Mouse (Mus musculus) forebrain, postnatal 0 days (tissue): ENCODE measurements around the gene Smco3. TPM values are rescaled to one million over a fixed set of nuclear protein-coding genes. Genes with fewer than 3 reads are reported as not detected.

Source experiments
- ATAC-seq: fragments of 200-750 bp; cut with Nextera tagmentation; 2 replicates; pipeline ENCODE4 v1.8.0; 2017; ENCODE audit warnings: mild to moderate bottlenecking, moderate library complexity
- DNase-seq: peaks from one replicate; pipeline ENCODE4 v3.0.0-alpha.2; 2015
- H3K27ac ChIP-seq: fragments of 300-500 bp; sonication (generic); 2 replicates; pipeline ENCODE4 v1.5.1; 2014; ENCODE audit warnings: low read depth, mild to moderate bottlenecking, antibody characterized with exemption, low read length, moderate library complexity, mixed read lengths
- H3K27me3 ChIP-seq: fragments of 300-500 bp; sonication (generic); 2 replicates; pipeline ENCODE4 v1.6.1; 2014; ENCODE audit warnings: mild to moderate bottlenecking, low read length, mixed read lengths; ENCODE audit not compliant: insufficient read depth
- H3K36me3 ChIP-seq: fragments of 300-500 bp; sonication (generic); 2 replicates; pipeline ENCODE4 v1.6.1; 2014; ENCODE audit warnings: mild to moderate bottlenecking, moderate library complexity; ENCODE audit not compliant: insufficient read depth
- H3K4me1 ChIP-seq: fragments of 300-500 bp; sonication (generic); 2 replicates; pipeline ENCODE4 v1.6.1; 2014; ENCODE audit warnings: antibody characterized with exemption; ENCODE audit not compliant: insufficient read depth
- H3K4me2 ChIP-seq: fragments of 300-500 bp; sonication (generic); 2 replicates; pipeline ENCODE4 v1.6.1; 2014; ENCODE audit warnings: low read depth, mild to moderate bottlenecking, moderate library complexity
- H3K4me3 ChIP-seq: fragments of 300-500 bp; sonication (generic); 2 replicates; pipeline ENCODE4 v1.5.1; 2014; ENCODE audit warnings: low read depth, low read length, mixed read lengths
- H3K9ac ChIP-seq: fragments of 300-500 bp; sonication (generic); 2 replicates; pipeline ENCODE4 v1.6.1; 2014; ENCODE audit warnings: mild to moderate bottlenecking
- H3K9me3 ChIP-seq: fragments of 300-500 bp; sonication (generic); 2 replicates; pipeline ENCODE4 v1.6.1; 2016; ENCODE audit warnings: low read length
- CTCF ChIP-seq: sonication (generic); IDR thresholded peaks from 2 replicates; pipeline ENCODE4 v1.5.1; 2016; ENCODE audit warnings: antibody characterized with exemption, control low read depth, low read depth
- WGBS: fragments of 180-500 bp; shearing (Covaris S2); extraction: QIAGEN DNeasy Blood & Tissue Kit; methylation state at CpG from one replicate; pipeline ENCODE4 v1.1.7; 2014; 5-methylcytosine and 5-hydroxymethylcytosine counted together
- microRNA-seq, 2 experiments: library from miRNA; unstranded; fragments of <30 nt; microRNA quantifications; one replicate each; pipeline ENCODE4; 2016
- polyA plus RNA-seq: library from polyadenylated mRNA; unstranded; fragments of >200 nt; fragmentation: Nextera tagmentation; extraction: Ambion mirVana; gene quantifications from 2 replicates; pipeline ENCODE4 v1.2.1, GENCODE M21; 2015
- total RNA-seq: library from RNA; depleted of rRNA; stranded (reverse); fragments of >200 nt; gene quantifications from 2 replicates; pipeline ENCODE4 v1.2.3, GENCODE M21; 2014; rRNA removed

Smco3 gene
- total and polyA plus RNA-seq, 2 experiments from 2014 or later, result 1.5 to 2.7 TPM

DNA sequence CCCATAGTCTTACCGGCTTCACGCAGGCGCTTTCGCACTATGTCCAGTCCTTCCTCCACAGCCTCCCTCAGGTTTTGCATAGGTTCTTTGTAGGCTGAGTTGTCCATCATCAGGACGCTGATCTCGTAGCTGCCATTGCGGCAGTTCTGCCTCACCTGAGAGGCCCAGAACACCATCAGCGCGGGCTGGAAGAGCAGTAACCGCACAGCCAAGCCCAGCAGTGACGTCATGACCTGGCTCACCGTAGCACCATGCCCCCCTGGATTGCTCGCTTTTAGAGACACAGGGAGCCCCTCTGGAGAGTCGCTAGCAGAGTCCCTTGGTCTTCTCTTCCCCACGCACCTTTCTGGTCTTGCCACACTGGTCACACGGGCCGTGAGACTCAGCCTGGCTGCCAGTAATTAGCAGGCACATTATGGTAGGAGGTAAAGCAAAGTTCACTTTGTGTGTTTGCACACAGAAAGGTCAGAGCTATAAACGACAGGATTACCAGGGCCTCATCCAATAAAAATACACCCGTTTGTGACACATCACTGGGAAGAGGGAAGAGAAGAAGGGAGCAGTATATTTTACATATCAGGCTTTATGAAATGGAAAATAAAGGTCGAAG is 53.8 kb downstream of the Smco3 start, which contains the start of gene Gucy2c:
TSS of gene Gucy2c (minus strand) at position 389 of the 610 bp plus-strand sequence.
- Histone ChIP-seq H3K4me3 (no peak within 1 kb of the TSS), H3K9me3 (no peaks in the 10 kb centered on the region), H3K36me3 (no peaks in the 10 kb centered on the region), H3K27ac (no peak within 1 kb of the TSS), H3K4me1 (no peaks in the 10 kb centered on the region), H3K27me3 (no peaks in the 10 kb centered on the region), H3K9ac (no peak within 1 kb of the TSS), H3K4me2 (no peak within 1 kb of the TSS)
- no peak for TF ChIP-seq CTCF
- 77% methylated on average over 20 of the region's 20 CpGs for WGBS
- no peak for ATAC-seq
- no peak for DNase-seq

Small RNAs within 50 kb of the gene (microRNA-seq; reads per million reads assigned to microRNA genes)
- 0 reads per million in 2 experiments for gene Gm44364

Other genes with a start within 250 kb of the Smco3 start
- 0.19 TPM in 1 of 2 replicates, not detected in the other for gene Plbd1, start 173.5 kb downstream of the Smco3 start, total RNA-seq
- 0.26 and 0.40 TPM in 2 replicates for gene Plbd1, start 173.5 kb downstream of the Smco3 start, polyA plus RNA-seq
- gene Gucy2c, start 53.7 kb downstream of the Smco3 start, total RNA-seq, result 0.54 and 0.67 TPM in 2 replicates
- gene Gucy2c, start 53.7 kb downstream of the Smco3 start, polyA plus RNA-seq, result 0.14 and 0.42 TPM in 2 replicates
- 19.4 and 39.2 TPM in 2 replicates for gene Hist4h4, start 31.0 kb downstream of the Smco3 start, total RNA-seq
- 0.42 and 0.45 TPM in 2 replicates for gene Hist4h4, start 31.0 kb downstream of the Smco3 start, polyA plus RNA-seq
- gene H2afj, start 27.2 kb downstream of the Smco3 start, total RNA-seq, result 31.7 and 47.5 TPM in 2 replicates
- gene H2afj, start 27.2 kb downstream of the Smco3 start, polyA plus RNA-seq, result 119 and 159 TPM in 2 replicates
- 0.92 and 1.9 TPM in 2 replicates for gene BC049715, start 7.8 kb downstream of the Smco3 start, total RNA-seq
- gene BC049715, start 7.8 kb downstream of the Smco3 start, polyA plus RNA-seq, result 1.1 and 2.1 TPM in 2 replicates
- gene Wbp11, start 7.2 kb downstream of the Smco3 start, total RNA-seq, result 45.8 and 52.5 TPM in 2 replicates
- gene Wbp11, start 7.2 kb downstream of the Smco3 start, polyA plus RNA-seq, result 67.1 and 87.4 TPM in 2 replicates
- gene Art4, start 22.3 kb upstream of the Smco3 start, total RNA-seq, result not detected in 2 replicates
- gene Art4, start 22.3 kb upstream of the Smco3 start, polyA plus RNA-seq, result 0.13 and 0.23 TPM in 2 replicates
- gene Mgp, start 40.4 kb upstream of the Smco3 start, total RNA-seq, result 31.2 and 32.7 TPM in 2 replicates
- 39.9 and 57.8 TPM in 2 replicates for gene Mgp, start 40.4 kb upstream of the Smco3 start, polyA plus RNA-seq
- gene Erp27, start 86.7 kb upstream of the Smco3 start, total RNA-seq, result 0.19 and 0.77 TPM in 2 replicates
- 0.79 and 0.92 TPM in 2 replicates for gene Erp27, start 86.7 kb upstream of the Smco3 start, polyA plus RNA-seq
- gene Pde6h, start 88.4 kb upstream of the Smco3 start, total RNA-seq, result 0.05 and 0.31 TPM in 2 replicates
- 0.34 TPM in 1 of 2 replicates, not detected in the other for gene Pde6h, start 88.4 kb upstream of the Smco3 start, polyA plus RNA-seq
- 14.9 and 23.0 TPM in 2 replicates for gene Arhgdib, start 106.4 kb upstream of the Smco3 start, total RNA-seq
- gene Arhgdib, start 106.4 kb upstream of the Smco3 start, polyA plus RNA-seq, result 29.3 and 37.5 TPM in 2 replicates